Mouse (Mus musculus): ENCODE data around the gene Rybp. TPM values are rescaled to one million over a fixed set of nuclear protein-coding genes. Genes with fewer than 3 reads are reported as not detected.

Gene Rybp
- polyA plus RNA-seq, 1 experiment: 28.1 TPM

- peaks cover 14% of the 10 kb centered on the region for H3K4me1 ChIP-seq (ENCODE audit: control insufficient read depth, insufficient read depth, low read length)
- H3K4me3 ChIP-seq (ENCODE audit: insufficient read depth, low read length): no peak overlapping the region
- H3K27ac ChIP-seq (ENCODE audit: insufficient read depth, low read depth, low read length): no peak overlapping the region
- TF ChIP-seq CTCF (IDR thresholded peaks at IDR 0.05; ENCODE audit: low read depth, low read length) (no peak), POLR2A (IDR thresholded peaks at IDR 0.05; ENCODE audit: borderline replicate concordance, low read depth, low read length) (no peak)
These were observed 35.3 kb upstream of the Rybp start for GRCm38 (mm10) chr6:100322561-100322960.

- TF ChIP-seq CTCF (IDR thresholded peaks at IDR 0.05; ENCODE audit: low read depth, low read length) (no peak), POLR2A (IDR thresholded peaks at IDR 0.05; ENCODE audit: borderline replicate concordance, low read depth, low read length) (no peak)
- no peak overlapping the region for H3K4me3 ChIP-seq (ENCODE audit: insufficient read depth, low read length)
- peaks cover 10% of the 10 kb centered on the region for H3K4me1 ChIP-seq (ENCODE audit: control insufficient read depth, insufficient read depth, low read length)
- no peak overlapping the region for H3K27ac ChIP-seq (ENCODE audit: insufficient read depth, low read depth, low read length)
These were observed 34.9 kb upstream of the Rybp start for GRCm38 (mm10) chr6:100322145-100322544.

- H3K4me1 ChIP-seq (ENCODE audit: control insufficient read depth, insufficient read depth, low read length): peaks cover 14% of the 10 kb centered on the region
- no peak overlapping the region for H3K27ac ChIP-seq (ENCODE audit: insufficient read depth, low read depth, low read length)
- TF ChIP-seq CTCF (IDR thresholded peaks at IDR 0.05; ENCODE audit: low read depth, low read length) (no peak), POLR2A (IDR thresholded peaks at IDR 0.05; ENCODE audit: borderline replicate concordance, low read depth, low read length) (no peak)
- 0 out of 2 replicates have a peak overlapping the region, but pooled peaks have one; percentile 20 for H3K4me3 ChIP-seq (ENCODE audit: insufficient read depth, low read length)
These were observed 26.9 kb upstream of the Rybp start for GRCm38 (mm10) chr6:100314201-100314600.

DNA sequence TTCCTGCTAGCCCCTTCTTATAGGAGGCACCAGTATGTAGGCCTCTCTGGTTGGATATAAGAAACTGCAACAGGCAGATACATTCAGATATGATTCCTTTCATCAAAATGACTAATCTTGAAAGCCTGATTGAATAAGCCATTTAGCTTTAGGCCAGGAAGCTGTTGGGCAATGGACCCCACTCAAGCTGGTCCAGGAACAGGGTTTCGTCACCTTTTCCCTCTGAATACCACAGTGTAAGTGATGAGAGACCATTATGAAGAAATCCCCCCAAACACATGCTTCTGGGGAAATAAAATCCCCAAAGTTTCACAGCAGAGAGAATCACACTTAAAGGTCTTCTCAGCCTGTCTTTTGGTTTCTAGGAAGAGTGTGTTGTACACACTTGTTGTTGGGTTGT is 23.9 kb upstream of the Rybp start:
- H3K4me1 ChIP-seq (ENCODE audit: control insufficient read depth, insufficient read depth, low read length): peaks cover 14% of the 10 kb centered on the region
- H3K4me3 ChIP-seq (ENCODE audit: insufficient read depth, low read length): no peak overlapping the region
- no peak overlapping the region for H3K27ac ChIP-seq (ENCODE audit: insufficient read depth, low read depth, low read length)
- TF ChIP-seq CTCF (IDR thresholded peaks at IDR 0.05; ENCODE audit: low read depth, low read length) (no peak), POLR2A (IDR thresholded peaks at IDR 0.05; ENCODE audit: borderline replicate concordance, low read depth, low read length) (no peak)

GRCm38 (mm10) chr6:100304831-100305230 is 17.5 kb upstream of the Rybp start:
- no peaks in the 10 kb centered on the region for H3K4me1 ChIP-seq (ENCODE audit: control insufficient read depth, insufficient read depth, low read length)
- no peak overlapping the region for H3K4me3 ChIP-seq (ENCODE audit: insufficient read depth, low read length)
- no peak overlapping the region for H3K27ac ChIP-seq (ENCODE audit: insufficient read depth, low read depth, low read length)
- TF ChIP-seq CTCF (IDR thresholded peaks at IDR 0.05; ENCODE audit: low read depth, low read length) (no peak), POLR2A (IDR thresholded peaks at IDR 0.05; ENCODE audit: borderline replicate concordance, low read depth, low read length) (no peak)

- Histone ChIP-seq H3K4me1 (ENCODE audit: control insufficient read depth, insufficient read depth, low read length) (peaks cover 13% of the 10 kb centered on the region), H3K27ac (ENCODE audit: insufficient read depth, low read depth, low read length) (no peak overlapping the region), H3K4me3 (ENCODE audit: insufficient read depth, low read length) (no peak overlapping the region)
- TF ChIP-seq POLR2A (IDR thresholded peaks at IDR 0.05; ENCODE audit: borderline replicate concordance, low read depth, low read length) (no peak), CTCF (IDR thresholded peaks at IDR 0.05; ENCODE audit: low read depth, low read length) (no peak)
These were observed 14.3 kb upstream of the Rybp start for GRCm38 (mm10) chr6:100301410-100302108.

GRCm38 (mm10) chr6:100300831-100301230 is 13.5 kb upstream of the Rybp start:
- no peak for TF ChIP-seq POLR2A (IDR thresholded peaks at IDR 0.05; ENCODE audit: borderline replicate concordance, low read depth, low read length)
- no peak for TF ChIP-seq CTCF (IDR thresholded peaks at IDR 0.05; ENCODE audit: low read depth, low read length)
- Histone ChIP-seq H3K27ac (ENCODE audit: insufficient read depth, low read depth, low read length) (no peak overlapping the region), H3K4me3 (ENCODE audit: insufficient read depth, low read length) (no peak overlapping the region), H3K4me1 (ENCODE audit: control insufficient read depth, insufficient read depth, low read length) (peaks cover 13% of the 10 kb centered on the region)

DNA sequence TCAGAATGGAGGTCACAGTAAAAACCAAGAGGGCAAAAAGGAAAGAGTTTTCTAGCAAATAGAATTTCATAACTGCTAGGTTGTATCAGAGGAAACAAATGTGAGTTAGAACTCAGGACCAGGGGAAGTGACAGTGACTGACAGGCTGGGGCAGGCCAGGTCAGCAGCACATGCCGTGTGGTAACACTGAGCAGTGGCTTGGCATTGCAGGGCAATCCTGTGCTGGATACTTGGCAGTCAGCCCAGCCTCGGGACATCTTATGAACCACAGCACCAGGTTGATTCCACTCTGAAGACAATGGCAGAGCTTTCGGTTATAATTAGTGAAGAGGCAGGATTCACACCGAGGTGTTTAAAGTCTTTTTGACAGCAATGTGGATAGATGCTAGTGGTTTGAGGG is 11.7 kb upstream of the Rybp start:
- no peak overlapping the region for H3K27ac ChIP-seq (ENCODE audit: insufficient read depth, low read depth, low read length)
- TF ChIP-seq POLR2A (IDR thresholded peaks at IDR 0.05; ENCODE audit: borderline replicate concordance, low read depth, low read length) (no peak), CTCF (IDR thresholded peaks at IDR 0.05; ENCODE audit: low read depth, low read length) (no peak)
- H3K4me1 ChIP-seq (ENCODE audit: control insufficient read depth, insufficient read depth, low read length): peaks cover 13% of the 10 kb centered on the region
- H3K4me3 ChIP-seq (ENCODE audit: insufficient read depth, low read length): no peak overlapping the region

GRCm38 (mm10) chr6:100297536-100297935 is 10.3 kb upstream of the Rybp start:
- TF ChIP-seq POLR2A (IDR thresholded peaks at IDR 0.05; ENCODE audit: borderline replicate concordance, low read depth, low read length): no peak
- TF ChIP-seq CTCF (IDR thresholded peaks at IDR 0.05; ENCODE audit: low read depth, low read length): no peak
- Histone ChIP-seq H3K4me1 (ENCODE audit: control insufficient read depth, insufficient read depth, low read length) (peaks cover 13% of the 10 kb centered on the region), H3K4me3 (ENCODE audit: insufficient read depth, low read length) (no peak overlapping the region), H3K27ac (ENCODE audit: insufficient read depth, low read depth, low read length) (no peak overlapping the region)

DNA sequence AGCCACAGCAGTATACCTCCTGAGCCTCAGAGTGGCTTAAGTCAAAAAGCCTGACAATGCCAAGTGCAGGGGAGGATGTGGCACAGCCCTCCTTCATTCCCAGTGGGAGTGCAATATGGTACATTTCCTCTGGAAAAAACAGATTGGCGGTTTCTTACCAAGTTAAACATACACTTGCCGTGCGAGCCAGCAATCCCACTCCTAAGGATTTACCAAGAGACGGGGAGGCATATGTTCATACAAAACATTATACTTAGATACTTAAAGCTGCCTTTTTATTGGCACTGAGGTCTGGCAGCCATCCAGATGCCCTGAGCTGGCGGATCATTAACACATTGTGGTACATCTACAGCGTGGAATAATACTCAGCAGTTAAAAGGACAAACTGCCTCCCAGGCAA is 5.1 kb upstream of the Rybp start:
- TF ChIP-seq POLR2A (IDR thresholded peaks at IDR 0.05; ENCODE audit: borderline replicate concordance, low read depth, low read length) (no peak), CTCF (IDR thresholded peaks at IDR 0.05; ENCODE audit: low read depth, low read length) (no peak)
- no peak overlapping the region for H3K4me3 ChIP-seq (ENCODE audit: insufficient read depth, low read length)

More for the DNA sequence above, 5.1 kb upstream of the Rybp start:
- peaks cover 7% of the 10 kb centered on the region for H3K4me1 ChIP-seq (ENCODE audit: control insufficient read depth, insufficient read depth, low read length)
- H3K27ac ChIP-seq (ENCODE audit: insufficient read depth, low read depth, low read length): no peak overlapping the region

Measured in bone marrow macrophage, adult 2 months (primary cell).